Mouse (Mus musculus): Measurements from ENCODE around the gene Dpp6.

GRCm38 (mm10) chr5:27454386-27454785, 637.4 kb downstream of the Dpp6 start:
- TF ChIP-seq CEBPB (IDR thresholded peaks at IDR 0.05; ENCODE audit: low read depth) (no peak), CTCF (IDR thresholded peaks at IDR 0.05; ENCODE audit: control insufficient read depth, insufficient read depth, insufficient read length) (no peak), MAX (IDR thresholded peaks at IDR 0.05) (no peak), FOSL1 (IDR thresholded peaks at IDR 0.05; ENCODE audit: insufficient read depth, low read length, poor library complexity, severe bottlenecking) (no peak), USF1 (IDR thresholded peaks at IDR 0.05; ENCODE audit: low read depth) (no peak), MYOD1 (IDR thresholded peaks at IDR 0.05; ENCODE audit: control insufficient read depth, insufficient read length, low read depth) (no peak)

Data from C2C12 (cell line).